Mouse (Mus musculus): ENCODE measurements around the gene L1cam. TPM values are rescaled to one million over a fixed set of nuclear protein-coding genes. Genes with fewer than 3 reads are reported as not detected.

Gene L1cam
- total RNA-seq, 1 experiment from 2014 or later, result 59.8 TPM

DNA sequence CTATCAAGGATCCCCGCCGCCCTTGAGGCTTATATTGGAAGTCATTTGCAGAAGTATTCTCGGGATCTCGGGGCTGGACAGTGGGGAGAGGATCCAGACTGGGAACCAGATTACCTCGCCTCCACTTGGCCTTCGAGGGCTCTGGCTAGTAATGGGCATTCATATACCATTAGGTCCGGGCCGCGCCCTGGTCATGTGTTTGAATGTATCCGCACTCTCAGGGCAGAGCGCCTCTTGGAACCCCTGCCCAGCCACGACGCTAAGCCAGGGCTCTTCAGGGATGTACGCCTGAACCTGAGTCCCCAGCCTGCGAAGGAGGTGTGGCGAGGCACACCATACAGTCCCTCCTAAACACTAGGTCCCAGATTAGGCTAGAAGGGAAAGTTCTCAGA, 14.9 kb downstream of the L1cam start:
- no peak for ATAC-seq (replicated peaks; ENCODE audit: insufficient number of reproducible peaks, low FRiP score, low TSS enrichment, poor library complexity, severe bottlenecking)

DNA sequence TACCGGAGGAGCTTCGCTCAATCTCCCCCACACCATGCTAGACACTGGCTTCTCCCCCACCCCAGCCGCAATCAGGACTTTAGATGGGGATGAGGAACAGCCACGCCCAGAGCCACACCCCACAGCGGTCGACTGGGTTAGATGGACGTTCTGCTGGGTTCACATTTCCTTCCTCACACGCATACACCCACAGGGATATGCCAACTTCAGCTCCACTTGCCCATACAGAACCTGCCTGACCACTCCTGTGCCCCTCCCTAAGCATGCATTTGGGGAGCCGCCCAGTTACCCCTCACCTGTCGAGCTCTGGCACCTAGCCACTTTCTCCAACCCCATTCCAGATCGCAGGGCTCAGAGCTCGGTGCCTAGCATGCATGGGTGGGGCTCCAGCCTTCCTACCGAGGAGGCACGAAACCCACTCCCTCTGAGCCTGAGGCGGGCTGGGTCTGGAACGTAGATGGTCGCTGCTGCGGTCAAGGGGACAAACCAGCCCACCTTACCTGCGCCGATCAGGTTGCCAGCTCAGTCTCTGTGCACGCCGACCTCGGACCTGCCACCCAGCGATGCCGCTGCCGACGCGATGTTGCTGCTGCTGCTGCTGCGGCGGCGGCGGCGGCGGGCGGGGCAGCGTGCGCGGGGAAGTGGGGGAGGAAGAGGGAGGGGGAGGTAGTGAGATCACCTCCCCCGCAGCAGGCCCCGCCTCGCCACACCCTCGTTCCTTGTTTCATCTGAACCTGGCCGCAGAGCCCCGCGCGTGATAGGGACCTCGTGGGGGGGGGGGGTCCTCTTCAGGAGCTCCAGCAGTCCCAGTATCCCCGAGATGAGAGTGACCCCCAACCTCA, 15.5 kb downstream of the L1cam start:
- ATAC-seq (replicated peaks; ENCODE audit: insufficient number of reproducible peaks, low FRiP score, low TSS enrichment, poor library complexity, severe bottlenecking), result peak; percentile 46; the same call in 1 of the 2 replicates

DNA sequence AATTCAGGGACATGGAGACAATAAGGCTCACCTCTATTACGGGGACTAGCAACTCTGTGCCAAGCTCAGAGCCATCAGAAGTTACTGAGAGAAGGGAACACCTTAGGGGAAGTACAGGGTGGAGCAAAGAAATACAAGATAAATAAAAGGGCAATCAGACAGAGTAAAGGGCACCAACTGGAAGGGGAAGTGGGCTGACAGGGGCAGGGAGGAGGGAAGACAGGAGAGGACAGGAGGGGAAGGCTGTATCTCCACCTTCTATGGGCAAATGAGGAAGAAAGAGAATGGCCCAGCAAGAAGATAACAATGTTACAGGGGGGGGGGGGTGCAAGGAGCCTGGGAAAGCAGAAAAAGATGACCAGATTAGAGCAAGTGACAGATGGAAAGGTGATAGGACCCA, 18.9 kb downstream of the L1cam start:
- peak; percentile 65 for ATAC-seq (replicated peaks; ENCODE audit: insufficient number of reproducible peaks, low FRiP score, low TSS enrichment, poor library complexity, severe bottlenecking)

DNA sequence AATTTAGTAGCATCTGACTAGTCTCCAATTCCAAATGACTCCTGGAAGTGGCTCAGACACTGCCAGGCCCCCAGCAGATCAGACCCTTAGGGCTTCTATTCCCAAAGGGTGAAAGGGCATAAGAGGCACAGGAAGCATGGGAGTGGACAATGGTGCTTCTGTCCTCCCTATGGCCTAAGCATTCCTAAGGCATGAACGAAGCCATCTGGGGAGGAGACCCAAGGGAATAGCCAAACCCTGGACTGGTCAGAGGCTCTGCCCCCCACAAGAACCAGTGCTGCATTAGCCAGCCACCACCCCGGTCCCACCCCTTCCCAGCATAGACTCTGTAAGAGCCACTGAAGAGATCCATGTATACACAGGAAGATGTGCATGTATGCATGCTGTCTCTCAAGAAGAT, 20.0 kb downstream of the L1cam start:
- ATAC-seq (replicated peaks; ENCODE audit: insufficient number of reproducible peaks, low FRiP score, low TSS enrichment, poor library complexity, severe bottlenecking), result no peak

DNA sequence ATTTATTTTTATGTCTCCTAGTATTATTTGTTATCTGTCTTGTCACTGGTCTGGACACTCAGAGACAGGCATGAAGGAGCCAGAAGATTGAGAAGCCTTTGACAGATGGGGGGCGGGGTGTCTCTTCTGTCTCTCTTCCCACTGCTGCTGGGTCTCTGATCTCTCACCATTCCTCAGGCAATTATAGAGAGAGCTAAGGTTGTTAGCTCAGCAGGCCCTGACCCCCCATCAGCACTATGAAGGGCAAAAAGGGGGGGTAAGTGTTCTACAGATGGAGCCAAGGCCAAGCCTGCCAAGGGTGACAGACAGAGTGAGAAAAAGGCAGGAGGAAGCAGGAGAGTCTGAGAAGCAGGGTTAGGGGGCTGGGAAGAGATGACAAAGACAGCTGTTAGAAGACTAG, 23.9 kb downstream of the L1cam start:
- ATAC-seq (replicated peaks; ENCODE audit: insufficient number of reproducible peaks, low FRiP score, low TSS enrichment, poor library complexity, severe bottlenecking), result no peak

DNA sequence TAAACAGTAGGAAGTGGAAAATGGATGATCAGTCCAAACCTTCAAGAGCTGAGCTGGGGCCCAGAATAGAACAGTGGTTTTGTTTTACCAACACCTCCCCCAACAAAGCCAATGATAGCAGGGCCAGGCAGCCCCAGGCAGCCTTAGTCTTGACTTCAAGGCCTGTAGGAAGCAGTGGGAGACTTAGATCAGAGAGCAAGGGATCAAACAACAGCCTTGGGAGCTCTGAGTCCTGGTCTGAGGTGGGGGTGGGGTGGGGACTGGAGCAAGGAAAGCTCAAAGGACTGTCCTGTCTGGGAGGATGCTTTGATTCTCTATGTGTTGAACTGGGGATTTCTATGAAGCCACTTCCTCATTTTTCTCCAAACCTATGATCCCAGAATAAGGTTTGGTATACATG, 24.4 kb downstream of the L1cam start:
- no peak for ATAC-seq (replicated peaks; ENCODE audit: insufficient number of reproducible peaks, low FRiP score, low TSS enrichment, poor library complexity, severe bottlenecking)

DNA sequence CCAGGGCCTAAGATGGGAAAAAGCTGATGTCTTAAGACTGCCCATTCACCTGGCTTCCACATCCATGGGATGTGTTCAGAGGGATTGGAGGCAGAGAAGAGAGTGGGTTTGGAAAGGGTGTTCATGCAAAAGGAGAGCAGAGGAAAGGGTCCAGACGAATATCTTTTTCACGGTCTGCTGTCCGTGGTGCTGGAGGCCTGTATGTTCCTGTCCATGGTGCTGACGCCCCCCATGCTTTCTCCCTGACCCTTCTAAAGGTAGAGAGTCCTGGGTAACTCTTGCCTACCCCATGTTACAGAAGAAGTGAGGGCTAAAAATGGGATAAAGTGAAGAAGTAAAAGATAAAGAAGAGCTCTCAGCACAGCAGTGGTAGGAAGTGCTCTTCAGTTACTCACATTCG, 26.6 kb downstream of the L1cam start:
- no peak for ATAC-seq (replicated peaks; ENCODE audit: insufficient number of reproducible peaks, low FRiP score, low TSS enrichment, poor library complexity, severe bottlenecking)

GRCm38 (mm10) chrX:73867852-73868251, 28.1 kb downstream of the L1cam start:
- no peak for ATAC-seq (replicated peaks; ENCODE audit: insufficient number of reproducible peaks, low FRiP score, low TSS enrichment, poor library complexity, severe bottlenecking)

GRCm38 (mm10) chrX:73867256-73867655, 28.6 kb downstream of the L1cam start:
- ATAC-seq (replicated peaks; ENCODE audit: insufficient number of reproducible peaks, low FRiP score, low TSS enrichment, poor library complexity, severe bottlenecking), result no peak

GRCm38 (mm10) chrX:73864692-73865091, 31.2 kb downstream of the L1cam start:
- no peak for ATAC-seq (replicated peaks; ENCODE audit: insufficient number of reproducible peaks, low FRiP score, low TSS enrichment, poor library complexity, severe bottlenecking)

GRCm38 (mm10) chrX:73855087-73855408, 40.9 kb downstream of the L1cam start:
- no peak for ATAC-seq (replicated peaks; ENCODE audit: insufficient number of reproducible peaks, low FRiP score, low TSS enrichment, poor library complexity, severe bottlenecking)

DNA sequence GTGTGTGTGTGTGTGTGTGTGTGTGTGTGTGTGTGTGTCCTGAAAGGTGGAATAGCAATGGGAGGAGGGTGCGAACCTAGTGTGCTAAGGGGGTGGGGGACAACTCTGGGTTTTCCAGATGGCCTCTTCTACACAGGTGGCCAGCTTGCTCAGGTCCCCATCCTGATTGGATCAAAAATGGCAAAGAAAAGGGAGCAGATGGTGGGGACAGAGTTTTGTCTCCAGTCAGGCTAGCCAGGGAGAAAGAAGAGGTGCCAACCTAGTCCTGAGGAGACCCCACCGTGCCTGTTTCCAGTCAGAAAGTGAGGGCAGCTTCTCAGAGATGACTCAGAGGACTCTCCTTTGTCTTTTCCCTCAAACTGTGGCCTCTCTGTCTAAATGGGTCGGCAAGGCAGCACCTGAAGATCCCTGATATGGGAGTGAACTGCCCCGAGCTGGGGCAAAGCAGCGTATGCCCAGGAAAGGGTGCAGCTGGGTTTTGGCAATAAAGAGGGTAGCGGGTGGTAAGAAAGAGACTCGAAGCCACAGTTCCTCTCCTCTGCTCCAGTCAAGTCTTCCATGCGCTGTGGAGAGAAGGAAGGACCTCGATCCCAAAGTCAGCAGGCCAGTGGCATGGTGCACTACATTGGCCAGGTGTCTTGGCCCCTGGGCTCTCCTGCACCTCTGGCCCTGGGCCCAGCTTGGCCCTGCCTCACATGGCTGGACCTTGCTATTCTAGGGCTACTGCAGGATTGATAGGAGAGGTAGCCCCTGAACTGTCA, 41.4 kb downstream of the L1cam start:
- ATAC-seq (replicated peaks; ENCODE audit: insufficient number of reproducible peaks, low FRiP score, low TSS enrichment, poor library complexity, severe bottlenecking), result no peak

- no peak for ATAC-seq (replicated peaks; ENCODE audit: insufficient number of reproducible peaks, low FRiP score, low TSS enrichment, poor library complexity, severe bottlenecking)
These were observed 59.2 kb downstream of the L1cam start for GRCm38 (mm10) chrX:73836691-73837090.

DNA sequence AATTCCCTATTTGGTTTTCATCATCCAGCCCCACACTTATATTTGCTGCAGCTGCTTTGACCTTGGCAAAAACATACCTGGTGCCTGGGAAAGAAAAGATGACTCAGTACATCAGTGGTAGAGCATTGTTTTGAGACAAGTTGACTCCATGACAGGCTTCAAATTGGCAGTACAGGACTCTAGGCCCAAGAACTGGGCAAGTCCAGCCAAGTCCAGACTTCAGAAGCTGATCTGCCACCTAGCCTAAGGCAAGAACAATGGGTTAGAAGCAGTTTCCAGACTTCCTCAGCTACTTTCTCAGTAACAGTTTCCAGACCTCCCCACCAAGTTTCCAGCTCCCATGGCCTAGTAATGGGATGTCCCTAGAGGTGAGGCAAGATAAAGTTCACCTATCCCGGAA, 60.2 kb downstream of the L1cam start:
- no peak for ATAC-seq (replicated peaks; ENCODE audit: insufficient number of reproducible peaks, low FRiP score, low TSS enrichment, poor library complexity, severe bottlenecking)

DNA sequence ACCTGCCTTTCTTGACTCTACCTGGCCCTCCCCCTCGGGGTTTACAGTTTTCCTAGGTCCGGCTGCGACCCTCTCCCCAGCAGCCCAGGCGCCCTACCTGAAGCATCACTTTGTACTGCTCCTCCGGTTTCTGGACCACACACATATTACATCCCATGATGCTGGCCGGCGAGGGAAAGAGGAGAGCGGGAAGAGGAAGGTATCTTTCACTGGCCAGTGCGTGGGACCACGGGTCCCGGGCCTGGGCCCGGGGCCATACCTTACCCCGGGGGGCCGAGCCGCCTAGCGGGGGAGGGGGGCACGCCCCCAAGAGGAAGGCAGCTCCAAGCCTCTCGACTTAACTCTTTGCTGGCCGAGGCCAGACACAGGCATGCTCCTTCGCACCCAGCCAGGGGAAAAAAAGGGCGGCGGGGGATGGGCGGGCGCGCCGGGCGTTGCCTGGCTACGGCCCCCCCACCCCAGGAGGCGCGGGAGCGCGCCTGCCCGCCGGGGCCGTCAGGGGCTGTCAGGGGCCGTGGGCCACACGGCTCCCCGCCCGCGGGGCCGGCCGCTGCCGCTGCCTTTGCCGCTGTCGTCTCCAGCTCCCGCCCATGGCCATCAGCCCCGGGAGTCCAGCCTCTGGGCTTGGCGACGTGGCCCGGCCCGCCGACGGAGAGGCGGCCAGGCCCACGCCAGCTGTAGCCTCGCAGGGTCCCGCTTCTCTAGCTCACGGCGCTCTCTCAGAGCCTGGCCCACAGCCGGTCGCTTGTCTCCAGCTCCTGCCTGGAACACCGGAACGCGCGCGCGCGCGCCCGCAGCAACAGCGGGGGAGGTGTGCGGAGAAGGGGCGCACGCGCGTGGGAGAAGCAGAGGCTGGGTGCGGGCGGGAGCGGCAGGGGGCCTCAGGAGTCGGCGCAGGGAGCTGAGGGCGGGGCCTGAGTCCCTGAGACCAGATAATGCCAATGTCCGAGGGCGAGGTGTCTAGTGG, 71.4 kb downstream of the L1cam start, which contains the start of gene Pdzd4:
Gene Pdzd4 (minus strand): TSS at position 785 of the 967 bp plus-strand sequence.
- no peak for ATAC-seq (replicated peaks; ENCODE audit: insufficient number of reproducible peaks, low FRiP score, low TSS enrichment, poor library complexity, severe bottlenecking)

GRCm38 (mm10) chrX:73823747-73824146, 72.2 kb downstream of the L1cam start:
- no peak for ATAC-seq (replicated peaks; ENCODE audit: insufficient number of reproducible peaks, low FRiP score, low TSS enrichment, poor library complexity, severe bottlenecking)

DNA sequence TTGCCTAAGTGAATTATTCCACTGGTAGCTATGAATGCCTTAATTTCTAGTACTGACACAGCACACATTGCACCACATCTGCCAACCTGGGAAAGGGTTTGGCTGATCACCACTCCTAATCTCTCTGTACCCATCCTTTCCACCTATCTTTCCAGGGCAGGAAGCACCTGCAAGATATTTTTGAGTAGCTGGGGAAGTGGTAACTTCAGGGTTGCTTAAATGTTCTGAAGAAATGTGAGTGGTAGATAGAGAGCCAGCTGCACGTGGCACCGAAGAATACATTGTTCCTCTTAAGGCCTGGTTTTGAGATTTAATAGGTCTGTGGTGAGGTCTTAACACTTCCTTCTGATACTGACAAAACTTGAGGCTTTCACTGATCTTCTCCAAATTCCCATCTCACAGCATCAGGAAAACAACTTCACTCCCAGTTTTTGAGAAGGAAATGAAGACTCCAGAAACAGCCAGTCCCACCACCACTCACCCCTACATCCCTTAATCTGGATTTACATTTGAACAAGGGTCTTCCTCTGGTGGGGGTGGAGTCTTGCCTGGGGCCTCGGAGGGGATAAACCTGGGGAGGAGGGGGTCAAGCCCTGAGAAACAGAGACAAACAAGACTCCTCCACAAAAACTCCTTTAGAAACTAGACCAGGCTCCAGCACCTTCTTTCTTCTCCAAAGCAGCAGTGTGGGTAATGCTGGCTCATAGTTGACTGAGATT, 79.2 kb downstream of the L1cam start:
- no peak for ATAC-seq (replicated peaks; ENCODE audit: insufficient number of reproducible peaks, low FRiP score, low TSS enrichment, poor library complexity, severe bottlenecking)

DNA sequence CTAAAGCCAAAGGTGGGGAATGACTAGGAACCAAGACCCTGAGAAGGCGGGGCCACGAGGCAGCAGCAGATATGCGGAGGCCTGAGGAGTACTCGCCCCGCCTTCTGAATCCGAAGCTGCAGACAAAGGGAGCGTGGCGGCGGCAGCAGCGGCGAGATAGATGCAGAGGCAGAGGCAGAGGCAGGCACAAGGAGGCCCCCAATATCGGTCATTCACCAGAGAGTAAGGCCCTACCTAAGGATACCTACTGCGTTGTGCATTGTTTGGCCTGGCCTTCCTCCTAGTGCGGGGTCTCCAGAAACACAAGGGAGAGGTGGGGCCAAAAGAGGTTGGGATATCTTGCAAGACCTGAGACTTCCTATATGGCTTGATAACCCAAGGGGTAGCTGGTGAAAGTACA, 80.8 kb downstream of the L1cam start:
- ATAC-seq (replicated peaks; ENCODE audit: insufficient number of reproducible peaks, low FRiP score, low TSS enrichment, poor library complexity, severe bottlenecking), result no peak

Data from monocyte, adult 5-6 weeks (primary cell).